Mouse (Mus musculus): ENCODE measurements around the gene Lhx6. TPM values are rescaled to one million over a fixed set of nuclear protein-coding genes. Genes with fewer than 3 reads are reported as not detected.

The Lhx6 gene
- total and polyA plus RNA-seq, 3 experiments, result 1.3 to 3.0 TPM; not detected in 1

- no peak for DNase-seq (ENCODE audit: low read depth, low spot score)
- TF ChIP-seq NELFE (IDR thresholded peaks at IDR 0.05; ENCODE audit: low read depth, low read length) (no peak), MXI1 (IDR thresholded peaks at IDR 0.05; ENCODE audit: low read depth, low read length) (no peak), RAD21 (IDR thresholded peaks at IDR 0.05; ENCODE audit: low read depth, low read length) (no peak)
- H3K79me2 ChIP-seq (ENCODE audit: control insufficient read depth, insufficient read depth, low read length, poor library complexity), result no peaks in the 10 kb centered on the region
- H3K27me3 ChIP-seq (ENCODE audit: control insufficient read depth in 1 of 2, insufficient read depth in 2 of 2, low read length in 2 of 2), result peaks cover 0 to under 1% of the 10 kb centered on the region in 2 experiments; a peak in 3 of 4 replicates
- H3K9me3 ChIP-seq (replicated peaks; ENCODE audit: insufficient read depth, low read length), result no peaks in the 10 kb centered on the region
- H3K27ac ChIP-seq (ENCODE audit: control insufficient read depth, low read depth, low read length), result no peak overlapping the region
- no peaks in the 10 kb centered on the region for H3K36me3 ChIP-seq (ENCODE audit: control insufficient read depth in 1 of 2, insufficient read depth in 2 of 2, low read length in 2 of 2)
- H3K4me1 ChIP-seq (ENCODE audit: control insufficient read depth in 1 of 2, insufficient read depth in 2 of 2, low read length in 2 of 2), result no peaks in the 10 kb centered on the region
- no peak overlapping the region for H3K4me3 ChIP-seq (ENCODE audit: control insufficient read depth in 1 of 2, insufficient read depth in 1 of 2, low read depth in 2 of 2, low read length in 2 of 2)
- no peak overlapping the region for H3K9ac ChIP-seq (ENCODE audit: control insufficient read depth, low read depth, low read length, poor library complexity, severe bottlenecking)
Observed at GRCm38 (mm10) chr2:36103555-36104367, 1.4 kb downstream of the Lhx6 start.

- no peak overlapping the region for H3K27ac ChIP-seq (ENCODE audit: control insufficient read depth, low read depth, low read length)
- H3K9ac ChIP-seq (ENCODE audit: control insufficient read depth, low read depth, low read length, poor library complexity, severe bottlenecking), result no peak overlapping the region
- H3K9me3 ChIP-seq (replicated peaks; ENCODE audit: insufficient read depth, low read length), result no peaks in the 10 kb centered on the region
- no peaks in the 10 kb centered on the region for H3K79me2 ChIP-seq (ENCODE audit: control insufficient read depth, insufficient read depth, low read length, poor library complexity)
- no peak overlapping the region for H3K4me3 ChIP-seq (ENCODE audit: control insufficient read depth in 1 of 2, insufficient read depth in 1 of 2, low read depth in 2 of 2, low read length in 2 of 2)
- TF ChIP-seq CTCF (IDR thresholded peaks at IDR 0.05 in 2 of 3, conservative IDR thresholded peaks at IDR 0.05 in 1 of 3; ENCODE audit: control insufficient read depth in 1 of 3, insufficient read depth in 1 of 3, low read depth in 2 of 3, low read length in 3 of 3, poor library complexity in 1 of 3, severe bottlenecking in 1 of 3) (no peak), ELF1 (IDR thresholded peaks at IDR 0.05; ENCODE audit: low read depth, low read length) (no peak), MXI1 (IDR thresholded peaks at IDR 0.05; ENCODE audit: low read depth, low read length) (no peak), MEF2A (IDR thresholded peaks at IDR 0.05; ENCODE audit: extremely low read depth, insufficient replicate concordance, low read depth, low read length, poor library complexity, severe bottlenecking) (no peak)
- no peaks in the 10 kb centered on the region for H3K36me3 ChIP-seq (ENCODE audit: control insufficient read depth in 1 of 2, insufficient read depth in 2 of 2, low read length in 2 of 2)
- peaks cover 0 to 3% of the 10 kb centered on the region in 2 experiments; a peak in 3 of 4 replicates for H3K27me3 ChIP-seq (ENCODE audit: control insufficient read depth in 1 of 2, insufficient read depth in 2 of 2, low read length in 2 of 2)
- no peaks in the 10 kb centered on the region for H3K4me1 ChIP-seq (ENCODE audit: control insufficient read depth in 1 of 2, insufficient read depth in 2 of 2, low read length in 2 of 2)
- no peak for DNase-seq (ENCODE audit: low read depth, low spot score)
Observed at GRCm38 (mm10) chr2:36103069-36103554, 2.1 kb downstream of the Lhx6 start.

- Histone ChIP-seq H3K27ac (ENCODE audit: control insufficient read depth, low read depth, low read length) (no peak overlapping the region), H3K36me3 (ENCODE audit: control insufficient read depth in 1 of 2, insufficient read depth in 2 of 2, low read length in 2 of 2) (no peaks in the 10 kb centered on the region), H3K79me2 (ENCODE audit: control insufficient read depth, insufficient read depth, low read length, poor library complexity) (no peaks in the 10 kb centered on the region), H3K9me3 (replicated peaks; ENCODE audit: insufficient read depth, low read length) (no peaks in the 10 kb centered on the region), H3K4me3 (ENCODE audit: control insufficient read depth in 1 of 2, insufficient read depth in 1 of 2, low read depth in 2 of 2, low read length in 2 of 2) (no peak overlapping the region), H3K4me1 (ENCODE audit: control insufficient read depth in 1 of 2, insufficient read depth in 2 of 2, low read length in 2 of 2) (no peaks in the 10 kb centered on the region), H3K9ac (ENCODE audit: control insufficient read depth, low read depth, low read length, poor library complexity, severe bottlenecking) (no peak overlapping the region), H3K27me3 (ENCODE audit: control insufficient read depth in 1 of 2, insufficient read depth in 2 of 2, low read length in 2 of 2) (peaks cover 0 to 3% of the 10 kb centered on the region in 2 experiments; a peak in 3 of 4 replicates)
- TF ChIP-seq ZC3H11A (IDR thresholded peaks at IDR 0.05; ENCODE audit: low read depth, low read length), result no peak
- no peak for TF ChIP-seq SMC3 (IDR thresholded peaks at IDR 0.05; ENCODE audit: low read depth, low read length)
- TF ChIP-seq CHD1 (IDR thresholded peaks at IDR 0.05; ENCODE audit: low read depth, low read length), result no peak
- no peak for DNase-seq (ENCODE audit: low read depth, low spot score)
Observed at GRCm38 (mm10) chr2:36102559-36102946, 2.7 kb downstream of the Lhx6 start.
